Mouse (Mus musculus): ENCODE measurements around the gene Fam151a. TPM values are rescaled to one million over a fixed set of nuclear protein-coding genes. Genes with fewer than 3 reads are reported as not detected.
A peak's percentile ranks its signal among the peaks of the same experiment; 100 is the strongest.

Gene Fam151a
- total and polyA plus RNA-seq, 3 experiments = 0.11 to 0.34 (median 0.24) TPM

DNA sequence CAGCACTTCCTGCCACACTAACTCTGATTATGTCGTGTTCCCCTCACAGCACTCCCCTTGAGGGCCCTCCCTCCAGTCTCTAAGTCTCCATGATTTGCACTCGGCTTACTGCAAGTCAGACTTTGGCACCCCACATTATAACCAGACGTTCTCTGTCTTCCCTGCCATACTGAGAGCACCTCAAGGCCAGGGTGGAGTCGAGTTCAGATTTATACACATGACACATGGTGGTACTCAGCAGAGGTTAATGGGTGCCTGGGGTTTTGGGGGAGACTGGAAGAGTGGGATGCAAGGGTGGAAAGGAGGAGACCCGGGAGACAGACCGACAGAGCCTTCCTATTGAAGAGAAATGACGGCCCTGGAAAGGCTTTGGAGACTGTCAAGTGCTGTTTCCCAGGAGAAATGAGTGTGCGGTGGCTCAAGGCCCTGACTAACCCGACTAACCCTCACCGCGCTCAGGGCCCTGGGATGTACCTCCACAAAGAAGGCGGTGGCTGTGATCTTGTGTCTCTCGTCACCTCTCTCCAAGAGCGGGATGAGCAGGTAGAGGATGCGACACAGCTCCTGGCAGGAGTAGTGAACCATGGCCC, 39.8 kb upstream of the Fam151a start:
- no peak overlapping the region for H3K4me3 ChIP-seq (replicated peaks in 1 of 3; ENCODE audit: low read depth in 2 of 3, low read length in 2 of 3, poor library complexity in 1 of 3)
- H3K27ac ChIP-seq (ENCODE audit: insufficient read depth, low read depth) = no peak overlapping the region
- in situ Hi-C loops (cut with MboI; ENCODE audit: low pct_ligation_motif_present, low pct_unique_long_range_greater_than_20kb, low sequenced_read_pairs) (no loop called here), dilution Hi-C loops (cut with MboI; ENCODE audit: extremely low pct_ligation_motif_present, extremely low pct_unique_long_range_greater_than_20kb, low sequenced_read_pairs) (no loop called here)
- H3K4me1 ChIP-seq (ENCODE audit: control insufficient read depth in 1 of 2, insufficient read depth in 2 of 2) = peaks cover 0 to 2% of the 10 kb centered on the region in 2 experiments; a peak in 1 of 4 replicates
- no peak overlapping the region for H3K9ac ChIP-seq (ENCODE audit: insufficient read depth, low read depth)
- no peaks in the 10 kb centered on the region for H3K9me3 ChIP-seq (replicated peaks; ENCODE audit: low read length)
- H3K36me3 ChIP-seq (replicated peaks in 1 of 2; ENCODE audit: control insufficient read depth in 1 of 2, insufficient read depth in 1 of 2, low read length in 1 of 2) = no peaks in the 10 kb centered on the region
- H3K79me2 ChIP-seq (replicated peaks; ENCODE audit: control insufficient read depth, extremely low read depth, insufficient read depth, poor library complexity, severe bottlenecking) = no peaks in the 10 kb centered on the region
- no peak for TF ChIP-seq MEF2A (IDR thresholded peaks at IDR 0.05; ENCODE audit: borderline replicate concordance, low read depth, low read length)
- TF ChIP-seq SIN3A (IDR thresholded peaks at IDR 0.05; ENCODE audit: low read length) = no peak
- no peak for TF ChIP-seq ETS1 (conservative IDR thresholded peaks at IDR 0.05; ENCODE audit: low read depth, low read length)
- TF ChIP-seq NELFE (IDR thresholded peaks at IDR 0.05; ENCODE audit: low read depth, low read length) = no peak
- peaks cover 81% of the 10 kb centered on the region for H3K27me3 ChIP-seq (replicated peaks)
- no peak overlapping the region for H3K4me2 ChIP-seq (ENCODE audit: insufficient read depth, low read depth, poor library complexity, severe bottlenecking)
- DNase-seq (ENCODE audit: extremely low read depth) = no peak

DNA sequence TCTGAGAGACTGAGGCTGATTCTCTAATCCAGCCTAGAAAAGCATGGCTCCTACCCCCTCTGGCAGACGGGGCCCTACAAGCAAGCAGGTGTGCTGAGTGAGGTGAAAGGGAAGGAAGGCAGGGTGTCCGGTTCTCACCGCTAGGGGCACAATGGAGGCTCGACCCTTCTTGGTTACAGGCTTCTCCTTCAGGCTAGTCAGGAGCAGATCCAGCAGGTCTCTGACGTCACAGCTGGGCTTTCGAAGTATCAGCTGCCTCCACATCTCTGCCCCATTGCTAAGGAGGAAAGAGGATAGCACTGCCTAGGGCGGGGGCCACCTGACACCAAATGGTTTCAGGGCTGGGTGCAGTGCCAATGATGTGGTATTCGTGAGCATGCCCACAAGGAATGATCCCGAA, 33.7 kb upstream of the Fam151a start:
- Histone ChIP-seq H3K27me3 (replicated peaks) (peaks cover 69% of the 10 kb centered on the region), H3K9ac (ENCODE audit: insufficient read depth, low read depth) (no peak overlapping the region), H3K79me2 (replicated peaks; ENCODE audit: control insufficient read depth, extremely low read depth, insufficient read depth, poor library complexity, severe bottlenecking) (no peaks in the 10 kb centered on the region), H3K36me3 (replicated peaks in 1 of 2; ENCODE audit: control insufficient read depth in 1 of 2, insufficient read depth in 1 of 2, low read length in 1 of 2) (no peaks in the 10 kb centered on the region), H3K4me1 (ENCODE audit: control insufficient read depth in 1 of 2, insufficient read depth in 2 of 2) (peaks cover 0 to 2% of the 10 kb centered on the region in 2 experiments; a peak in 1 of 4 replicates), H3K4me2 (ENCODE audit: insufficient read depth, low read depth, poor library complexity, severe bottlenecking) (no peak overlapping the region), H3K4me3 (replicated peaks in 1 of 3; ENCODE audit: low read depth in 2 of 3, low read length in 2 of 3, poor library complexity in 1 of 3) (no peak overlapping the region), H3K27ac (ENCODE audit: insufficient read depth, low read depth) (no peak overlapping the region), H3K9me3 (replicated peaks; ENCODE audit: low read length) (no peaks in the 10 kb centered on the region)
- in situ Hi-C loops (cut with MboI; ENCODE audit: low pct_ligation_motif_present, low pct_unique_long_range_greater_than_20kb, low sequenced_read_pairs) (no loop called here), dilution Hi-C loops (cut with MboI; ENCODE audit: extremely low pct_ligation_motif_present, extremely low pct_unique_long_range_greater_than_20kb, low sequenced_read_pairs) (no loop called here)
- peak; percentile 44 for DNase-seq (ENCODE audit: extremely low read depth)
- TF ChIP-seq RAD21 (IDR thresholded peaks at IDR 0.05; ENCODE audit: low read depth, low read length) (peak; percentile 23), CTCF (conservative IDR thresholded peaks at IDR 0.05 in 1 of 2, IDR thresholded peaks at IDR 0.05 in 1 of 2; ENCODE audit: low read depth in 2 of 2, low read length in 2 of 2) (peak; percentile 70 to 71), CHD1 (IDR thresholded peaks at IDR 0.05; ENCODE audit: low read depth, low read length) (no peak), ELF1 (IDR thresholded peaks at IDR 0.05; ENCODE audit: low read depth, low read length) (no peak), ZC3H11A (IDR thresholded peaks at IDR 0.05; ENCODE audit: low read depth, low read length) (no peak), USF1 (IDR thresholded peaks at IDR 0.05; ENCODE audit: low read depth, low read length) (no peak), ZKSCAN1 (IDR thresholded peaks at IDR 0.05; ENCODE audit: borderline replicate concordance, low read depth, low read length) (no peak), GABPA (IDR thresholded peaks at IDR 0.05; ENCODE audit: insufficient replicate concordance, low read depth, low read length) (no peak)

DNA sequence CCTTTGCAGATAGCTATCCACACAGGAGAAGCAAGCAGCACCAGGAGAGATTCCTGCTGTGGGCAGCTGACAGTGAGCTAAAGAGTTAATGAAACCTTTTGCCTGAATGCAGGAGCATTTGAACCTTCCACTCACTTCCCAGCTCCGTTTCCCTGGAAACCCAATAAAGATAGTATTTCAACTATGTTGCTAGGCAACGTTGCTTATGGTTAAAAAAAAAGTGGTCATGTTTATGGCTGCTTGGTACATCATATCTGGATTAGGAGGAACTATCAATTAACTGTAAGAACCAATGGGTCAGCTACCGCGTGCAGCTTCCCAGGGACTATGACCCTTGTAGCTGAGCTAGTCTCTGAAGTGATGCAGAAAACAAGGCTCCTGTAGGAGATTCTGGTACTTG, 32.9 kb upstream of the Fam151a start:
- dilution Hi-C loops (cut with MboI; ENCODE audit: extremely low pct_ligation_motif_present, extremely low pct_unique_long_range_greater_than_20kb, low sequenced_read_pairs) = no loop called here
- in situ Hi-C loops (cut with MboI; ENCODE audit: low pct_ligation_motif_present, low pct_unique_long_range_greater_than_20kb, low sequenced_read_pairs) = no loop called here

More for the DNA sequence above, 32.9 kb upstream of the Fam151a start:
- Histone ChIP-seq H3K36me3 (replicated peaks in 1 of 2; ENCODE audit: control insufficient read depth in 1 of 2, insufficient read depth in 1 of 2, low read length in 1 of 2) (no peaks in the 10 kb centered on the region), H3K4me3 (replicated peaks in 1 of 3; ENCODE audit: low read depth in 2 of 3, low read length in 2 of 3, poor library complexity in 1 of 3) (no peak overlapping the region), H3K9me3 (replicated peaks; ENCODE audit: low read length) (no peaks in the 10 kb centered on the region), H3K4me1 (ENCODE audit: control insufficient read depth in 1 of 2, insufficient read depth in 2 of 2) (peaks cover 0 to 2% of the 10 kb centered on the region in 2 experiments; a peak in 1 of 4 replicates), H3K79me2 (replicated peaks; ENCODE audit: control insufficient read depth, extremely low read depth, insufficient read depth, poor library complexity, severe bottlenecking) (no peaks in the 10 kb centered on the region), H3K9ac (ENCODE audit: insufficient read depth, low read depth) (no peak overlapping the region), H3K27me3 (replicated peaks) (peaks cover 69% of the 10 kb centered on the region), H3K27ac (ENCODE audit: insufficient read depth, low read depth) (no peak overlapping the region), H3K4me2 (ENCODE audit: insufficient read depth, low read depth, poor library complexity, severe bottlenecking) (no peak overlapping the region)
- TF ChIP-seq ELF1 (IDR thresholded peaks at IDR 0.05; ENCODE audit: low read depth, low read length) (no peak), POLR2AphosphoS2 (IDR thresholded peaks at IDR 0.05; ENCODE audit: low read depth, low read length) (no peak), USF2 (conservative IDR thresholded peaks at IDR 0.05; ENCODE audit: low read depth, low read length) (no peak), IRF4 (IDR thresholded peaks at IDR 0.05; ENCODE audit: low read depth, low read length) (no peak), UBTF (IDR thresholded peaks at IDR 0.05; ENCODE audit: low read depth, low read length) (no peak), SIN3A (IDR thresholded peaks at IDR 0.05; ENCODE audit: low read length) (no peak)
- no peak for DNase-seq (ENCODE audit: extremely low read depth)
